Mouse (Mus musculus): ENCODE results near the gene Sec1. TPM values are rescaled to one million over a fixed set of nuclear protein-coding genes. Genes with fewer than 3 reads are reported as not detected.

The Sec1 gene
- polyA plus RNA-seq, 1 experiment: 0.21 TPM

GRCm38 (mm10) chr7:45685811-45686210, 8.4 kb downstream of the Sec1 start:
- Histone ChIP-seq H3K4me1 (ENCODE audit: control insufficient read depth, insufficient read depth, low read length) (no peaks in the 10 kb centered on the region), H3K4me3 (ENCODE audit: insufficient read depth, low read length) (no peak overlapping the region), H3K27ac (ENCODE audit: insufficient read depth, low read length) (no peak overlapping the region)
- TF ChIP-seq CTCF (IDR thresholded peaks at IDR 0.05; ENCODE audit: borderline replicate concordance, insufficient read depth, low read length) (no peak), POLR2A (IDR thresholded peaks at IDR 0.05; ENCODE audit: low read depth, low read length) (no peak)

DNA sequence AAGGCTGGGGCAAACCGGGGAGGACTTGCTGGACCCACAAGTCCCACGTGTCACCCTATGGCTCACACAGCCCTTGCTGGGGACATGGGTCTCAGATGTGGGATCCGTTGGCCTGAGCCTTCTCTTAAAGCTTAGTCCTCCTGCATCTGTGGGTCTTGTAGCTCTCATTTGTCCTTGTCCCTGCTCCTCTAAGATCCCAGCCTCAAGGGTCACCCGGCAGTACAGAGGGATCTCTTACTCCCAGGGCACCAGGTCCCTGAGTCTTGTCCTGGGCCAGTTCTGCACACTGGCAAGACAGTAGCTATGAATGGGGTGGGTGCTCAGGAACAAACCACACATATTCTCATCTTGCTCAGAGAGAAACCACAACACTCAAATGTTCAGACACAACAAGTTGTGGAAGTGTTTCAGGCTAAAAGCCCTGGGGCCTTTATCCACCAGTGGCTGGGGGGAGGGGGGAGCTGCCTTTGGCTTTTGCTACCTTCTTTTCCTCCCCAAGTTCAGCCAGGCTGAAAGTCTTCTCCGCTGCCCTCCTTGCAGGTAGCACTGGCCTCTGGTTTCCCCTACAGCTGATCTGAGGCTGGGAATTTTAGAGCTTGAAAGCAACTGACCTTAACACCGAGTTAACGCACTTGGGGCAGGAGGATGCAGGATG, 10.7 kb downstream of the Sec1 start, which contains the start of gene Ntn5:
Ntn5 (plus strand) TSS at position 627 of the 655 bp plus-strand sequence.
- H3K4me1 ChIP-seq (ENCODE audit: control insufficient read depth, insufficient read depth, low read length): no peaks in the 10 kb centered on the region
- H3K27ac ChIP-seq (ENCODE audit: insufficient read depth, low read length): no peak within 1 kb of the TSS
- H3K4me3 ChIP-seq (ENCODE audit: insufficient read depth, low read length): no peak within 1 kb of the TSS
- TF ChIP-seq POLR2A (IDR thresholded peaks at IDR 0.05; ENCODE audit: low read depth, low read length) (no peak), CTCF (IDR thresholded peaks at IDR 0.05; ENCODE audit: borderline replicate concordance, insufficient read depth, low read length) (no peak)

DNA sequence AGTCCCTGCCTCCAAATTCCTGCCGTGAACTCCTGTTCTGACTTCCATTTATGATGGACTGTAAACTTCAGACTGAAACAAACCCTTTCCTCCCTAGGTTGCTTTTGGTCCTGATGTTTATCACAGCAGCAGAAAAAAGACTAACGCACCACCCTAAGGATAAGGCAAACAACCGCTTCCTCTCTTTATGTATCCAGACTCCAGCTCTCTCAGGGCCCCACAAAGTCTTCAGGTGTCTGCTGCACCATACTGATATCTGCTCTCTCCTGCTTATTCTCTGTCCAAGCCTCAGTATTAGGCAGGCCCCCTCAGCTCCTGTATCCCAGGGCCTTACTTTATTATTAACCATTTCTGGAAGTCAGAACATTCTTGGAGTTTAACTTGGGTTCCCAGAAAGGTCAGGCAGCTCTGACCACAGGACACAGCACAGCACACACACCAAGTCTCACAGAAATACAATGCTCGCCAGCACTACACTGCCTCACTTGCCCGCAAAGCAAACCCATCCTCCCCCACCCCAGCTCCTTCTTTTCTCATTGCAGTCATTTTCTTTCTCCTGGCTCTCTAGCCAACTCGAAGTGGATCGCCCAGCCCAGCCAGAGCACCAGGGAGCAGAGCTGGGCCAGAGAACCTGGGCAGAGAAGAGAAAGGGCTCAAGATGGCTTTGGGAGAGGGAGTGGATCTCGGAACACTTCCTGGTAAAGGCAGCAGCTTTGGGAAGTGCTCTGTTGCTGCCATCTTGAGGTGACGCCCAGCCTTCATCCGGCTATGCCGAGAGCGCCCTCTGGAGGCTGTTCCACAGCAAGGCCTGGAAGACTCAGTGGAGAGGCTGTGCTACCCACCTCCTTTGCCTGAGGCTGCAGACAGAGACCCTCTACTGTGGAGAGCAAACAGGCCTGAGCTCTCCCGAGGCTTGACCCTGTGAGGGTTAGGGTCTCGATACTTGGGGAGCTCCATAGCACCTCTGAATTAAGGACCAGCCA, 11.8 kb downstream of the Sec1 start:
- H3K27ac ChIP-seq (ENCODE audit: insufficient read depth, low read length): no peak overlapping the region
- peak; percentile 44; the same call in 1 of the 2 replicates for TF ChIP-seq POLR2A (IDR thresholded peaks at IDR 0.05; ENCODE audit: low read depth, low read length)
- TF ChIP-seq CTCF (IDR thresholded peaks at IDR 0.05; ENCODE audit: borderline replicate concordance, insufficient read depth, low read length): peak; percentile 99
- no peak overlapping the region for H3K4me3 ChIP-seq (ENCODE audit: insufficient read depth, low read length)
- H3K4me1 ChIP-seq (ENCODE audit: control insufficient read depth, insufficient read depth, low read length): no peaks in the 10 kb centered on the region

DNA sequence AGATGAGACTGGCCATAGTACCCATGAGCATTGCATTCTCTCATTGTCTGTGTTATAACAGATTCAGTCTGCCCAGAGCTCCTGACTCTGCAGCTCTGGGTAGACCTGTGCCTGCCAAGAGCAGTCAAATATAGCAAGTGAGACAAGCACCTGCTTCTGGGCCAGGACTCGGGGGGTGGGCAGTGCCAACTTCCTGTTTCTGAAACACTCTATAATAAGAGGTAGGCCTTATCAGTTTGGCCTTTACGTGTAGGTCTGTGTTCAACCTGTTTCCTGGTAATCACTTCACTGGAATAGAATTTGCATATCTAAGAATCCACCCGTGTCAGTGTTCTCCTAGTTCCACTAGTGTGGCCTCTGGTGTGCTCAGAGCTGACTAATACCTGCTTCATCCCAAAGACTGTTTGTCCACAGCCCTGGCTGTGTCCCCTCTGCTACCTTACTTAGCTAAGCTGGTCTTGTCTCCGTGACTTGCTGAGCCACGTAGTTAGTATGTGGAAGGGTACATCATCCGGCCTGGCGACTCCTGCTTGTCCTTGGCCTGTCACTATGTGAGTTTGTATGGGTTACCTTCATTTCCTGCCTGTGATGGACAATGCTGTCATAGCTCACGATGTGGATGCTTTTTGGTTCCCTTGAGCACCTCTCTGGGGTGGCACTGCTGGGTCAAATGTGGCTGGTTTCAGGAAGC, 13.0 kb downstream of the Sec1 start:
- no peak for TF ChIP-seq POLR2A (IDR thresholded peaks at IDR 0.05; ENCODE audit: low read depth, low read length)
- TF ChIP-seq CTCF (IDR thresholded peaks at IDR 0.05; ENCODE audit: borderline replicate concordance, insufficient read depth, low read length): no peak
- no peak overlapping the region for H3K4me3 ChIP-seq (ENCODE audit: insufficient read depth, low read length)
- H3K27ac ChIP-seq (ENCODE audit: insufficient read depth, low read length): no peak overlapping the region
- no peaks in the 10 kb centered on the region for H3K4me1 ChIP-seq (ENCODE audit: control insufficient read depth, insufficient read depth, low read length)

DNA sequence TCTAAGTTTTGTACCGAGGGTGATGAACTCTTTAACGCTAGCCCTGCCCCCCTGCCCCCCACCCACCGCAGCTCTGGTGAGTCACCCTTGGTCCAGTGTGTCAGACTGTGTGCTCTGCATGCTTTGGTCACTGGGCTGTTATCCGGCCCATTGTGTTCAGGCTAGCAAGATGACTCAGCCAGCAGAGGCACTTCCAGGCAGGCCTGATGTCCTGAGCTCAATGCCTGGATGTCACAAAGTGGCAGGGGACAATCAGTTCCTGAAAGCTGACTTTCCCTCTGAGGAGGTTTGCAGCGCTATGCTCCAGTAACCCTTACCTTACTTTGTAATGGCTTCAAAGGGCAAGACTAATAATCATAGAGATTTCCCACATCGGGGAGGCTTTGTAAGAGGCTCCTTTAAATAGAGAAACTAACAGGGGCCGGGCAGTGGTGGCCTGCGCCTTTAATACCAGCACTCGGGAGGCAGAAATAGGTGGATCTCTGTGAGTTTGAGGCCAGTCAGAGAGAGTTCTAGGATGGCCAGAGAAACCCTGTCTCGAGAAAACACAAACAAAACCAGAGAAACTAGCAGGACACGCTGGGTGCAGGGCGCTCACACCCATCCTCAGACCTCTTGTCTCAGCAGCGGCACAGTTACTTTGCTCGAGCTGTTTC, 14.1 kb downstream of the Sec1 start:
- H3K4me1 ChIP-seq (ENCODE audit: control insufficient read depth, insufficient read depth, low read length): no peaks in the 10 kb centered on the region
- peak; percentile 55 for TF ChIP-seq POLR2A (IDR thresholded peaks at IDR 0.05; ENCODE audit: low read depth, low read length)
- TF ChIP-seq CTCF (IDR thresholded peaks at IDR 0.05; ENCODE audit: borderline replicate concordance, insufficient read depth, low read length): no peak
- H3K4me3 ChIP-seq (ENCODE audit: insufficient read depth, low read length): no peak overlapping the region
- H3K27ac ChIP-seq (ENCODE audit: insufficient read depth, low read length): peak overlapping the region; percentile 62

DNA sequence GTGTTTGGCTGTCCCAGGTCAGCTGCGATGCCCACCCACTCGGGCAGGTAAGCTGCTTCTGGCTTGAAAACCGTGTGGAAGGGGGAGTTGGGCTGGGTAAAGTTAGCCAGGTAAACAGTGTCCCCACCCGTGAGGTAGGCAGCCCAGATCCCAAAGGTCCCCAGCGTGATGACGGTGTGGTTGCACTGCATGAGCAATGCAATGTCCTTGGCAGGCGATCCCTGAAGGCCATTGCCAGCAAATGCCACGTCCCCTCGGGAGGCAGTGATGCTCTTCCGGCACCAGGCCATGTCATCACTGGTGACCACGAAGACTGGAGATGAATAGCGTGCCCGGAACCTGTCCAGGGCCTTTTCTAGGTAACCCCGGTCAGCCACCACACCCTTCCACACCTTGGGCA, 15.7 kb downstream of the Sec1 start:
- TF ChIP-seq CTCF (IDR thresholded peaks at IDR 0.05; ENCODE audit: borderline replicate concordance, insufficient read depth, low read length) (no peak), POLR2A (IDR thresholded peaks at IDR 0.05; ENCODE audit: low read depth, low read length) (no peak)
- Histone ChIP-seq H3K4me3 (ENCODE audit: insufficient read depth, low read length) (no peak overlapping the region), H3K4me1 (ENCODE audit: control insufficient read depth, insufficient read depth, low read length) (no peaks in the 10 kb centered on the region), H3K27ac (ENCODE audit: insufficient read depth, low read length) (no peak overlapping the region)

GRCm38 (mm10) chr7:45677627-45678295, 16.4 kb downstream of the Sec1 start:
- no peaks in the 10 kb centered on the region for H3K4me1 ChIP-seq (ENCODE audit: control insufficient read depth, insufficient read depth, low read length)
- no peak overlapping the region for H3K27ac ChIP-seq (ENCODE audit: insufficient read depth, low read length)
- TF ChIP-seq CTCF (IDR thresholded peaks at IDR 0.05; ENCODE audit: borderline replicate concordance, insufficient read depth, low read length): no peak
- H3K4me3 ChIP-seq (ENCODE audit: insufficient read depth, low read length): no peak overlapping the region

GRCm38 (mm10) chr7:45668921-45669320, 25.3 kb downstream of the Sec1 start:
- Histone ChIP-seq H3K4me1 (ENCODE audit: control insufficient read depth, insufficient read depth, low read length) (no peaks in the 10 kb centered on the region), H3K27ac (ENCODE audit: insufficient read depth, low read length) (no peak overlapping the region)
- TF ChIP-seq POLR2A (IDR thresholded peaks at IDR 0.05; ENCODE audit: low read depth, low read length): no peak

GRCm38 (mm10) chr7:45667761-45668160, 26.4 kb downstream of the Sec1 start:
- Histone ChIP-seq H3K27ac (ENCODE audit: insufficient read depth, low read length) (no peak overlapping the region), H3K4me3 (ENCODE audit: insufficient read depth, low read length) (no peak overlapping the region), H3K4me1 (ENCODE audit: control insufficient read depth, insufficient read depth, low read length) (no peaks in the 10 kb centered on the region)
- no peak for TF ChIP-seq POLR2A (IDR thresholded peaks at IDR 0.05; ENCODE audit: low read depth, low read length)
- no peak for TF ChIP-seq CTCF (IDR thresholded peaks at IDR 0.05; ENCODE audit: borderline replicate concordance, insufficient read depth, low read length)

More at GRCm38 (mm10) chr7:45668921-45669320, 25.3 kb downstream of the Sec1 start:
- no peak overlapping the region for H3K4me3 ChIP-seq (ENCODE audit: insufficient read depth, low read length)

Measured in embryonic fibroblast, embryonic 13.5 days (primary cell).